Mouse (Mus musculus) forebrain, embryonic 12.5 days (tissue): Measurements from ENCODE around the gene Tspear. TPM values are rescaled to one million over a fixed set of nuclear protein-coding genes. Genes with fewer than 3 reads are reported as not detected.

Experiments
- ATAC-seq: fragments of 200-750 bp; cut with Nextera tagmentation; 2 replicates; pipeline ENCODE4 v1.8.0; 2017; ENCODE audit warnings: moderate TSS enrichment; ENCODE audit not compliant: low FRiP score
- H3K27ac ChIP-seq: fragments of 300-500 bp; sonication (generic); 2 replicates; pipeline ENCODE4 v1.5.1; 2016; ENCODE audit warnings: mild to moderate bottlenecking
- H3K27me3 ChIP-seq: fragments of 300-500 bp; sonication (generic); 2 replicates; pipeline ENCODE4 v1.6.1; 2016; ENCODE audit warnings: mild to moderate bottlenecking
- H3K36me3 ChIP-seq: fragments of 300-500 bp; sonication (generic); replicated peaks from 2 replicates; pipeline ENCODE4 v1.6.1; 2016; ENCODE audit warnings: mild to moderate bottlenecking
- H3K4me1 ChIP-seq: fragments of 300-500 bp; sonication (generic); 2 replicates; pipeline ENCODE4 v1.6.1; 2016
- H3K4me2 ChIP-seq: fragments of 300-500 bp; sonication (generic); 2 replicates; pipeline ENCODE4 v1.6.1; 2016; ENCODE audit warnings: mild to moderate bottlenecking, moderate library complexity
- H3K4me3 ChIP-seq: fragments of 300-500 bp; sonication (generic); replicated peaks from 2 replicates; pipeline ENCODE4 v1.5.1; 2016; ENCODE audit warnings: mild to moderate bottlenecking
- H3K9ac ChIP-seq: fragments of 300-500 bp; sonication (generic); 2 replicates; pipeline ENCODE4 v1.6.1; 2016; ENCODE audit warnings: mild to moderate bottlenecking
- H3K9me3 ChIP-seq: fragments of 300-500 bp; sonication (generic); 2 replicates; pipeline ENCODE4 v1.6.1; 2016
- WGBS: fragments of 180-500 bp; shearing (Covaris S2); methylation state at CpG from one replicate; pipeline ENCODE4 v1.1.7; 2016; 5-methylcytosine and 5-hydroxymethylcytosine counted together
- polyA plus RNA-seq: library from polyadenylated mRNA; unstranded; fragments of >200 nt; fragmentation: Nextera tagmentation; extraction: Ambion mirVana; gene quantifications from 2 replicates; pipeline ENCODE4 v1.2.1, GENCODE M21; 2016

Gene Tspear
- 0.46 and 0.92 TPM in 2 replicates for polyA plus RNA-seq

GRCm38 (mm10) chr10:77685895-77686664 lies at the start of gene Tspear:
Gene Tspear, plus strand, starts transcription at chr10:77686569.
- Histone ChIP-seq H3K27ac (no peak within 1 kb of the TSS), H3K4me3 (no peak within 1 kb of the TSS), H3K9ac (no peak within 1 kb of the TSS), H3K4me2 (no peak within 1 kb of the TSS), H3K27me3 (peaks cover 45% of the 10 kb centered on the region), H3K9me3 (no peaks in the 10 kb centered on the region), H3K4me1 (peaks cover 31% of the 10 kb centered on the region), H3K36me3 (no peaks in the 10 kb centered on the region)
- WGBS, result 7% methylated on average over 22 of the region's 22 CpGs
- no peak for ATAC-seq

- ATAC-seq, result no peak
- WGBS, result 91% methylated on average over 6 of the region's 6 CpGs
- Histone ChIP-seq H3K9me3 (no peaks in the 10 kb centered on the region), H3K27ac (no peak overlapping the region), H3K36me3 (peaks cover 73% of the 10 kb centered on the region), H3K4me1 (peaks cover 9% of the 10 kb centered on the region), H3K9ac (no peak overlapping the region), H3K4me2 (no peak overlapping the region), H3K27me3 (no peaks in the 10 kb centered on the region), H3K4me3 (no peak overlapping the region)
Observed at GRCm38 (mm10) chr10:77638956-77639355, 47.4 kb upstream of the Tspear start.

GRCm38 (mm10) chr10:77643160-77643559 lies 43.2 kb upstream of the Tspear start:
- peaks cover 4% of the 10 kb centered on the region; the same call in 1 of the 2 replicates for H3K4me1 ChIP-seq
- H3K27me3 ChIP-seq, result no peaks in the 10 kb centered on the region
- H3K4me3 ChIP-seq, result no peak overlapping the region
- H3K9me3 ChIP-seq, result no peaks in the 10 kb centered on the region
- ATAC-seq, result no peak
- WGBS, result 93% methylated on average over 7 of the region's 7 CpGs
- peaks cover 78% of the 10 kb centered on the region for H3K36me3 ChIP-seq
- H3K9ac ChIP-seq, result no peak overlapping the region
- H3K27ac ChIP-seq, result no peak overlapping the region
- no peak overlapping the region for H3K4me2 ChIP-seq

- Histone ChIP-seq H3K27ac (no peak overlapping the region), H3K4me1 (no peaks in the 10 kb centered on the region), H3K4me3 (no peak overlapping the region), H3K4me2 (no peak overlapping the region), H3K36me3 (peaks cover 63% of the 10 kb centered on the region), H3K9ac (no peak overlapping the region), H3K9me3 (no peaks in the 10 kb centered on the region), H3K27me3 (no peaks in the 10 kb centered on the region)
- 92% methylated on average over 5 of the region's 5 CpGs for WGBS
- ATAC-seq, result no peak
Observed at GRCm38 (mm10) chr10:77645571-77645970, 40.8 kb upstream of the Tspear start.

- H3K9ac ChIP-seq, result no peak overlapping the region
- WGBS, result 79% methylated on average over 1 of the region's 1 CpGs
- ATAC-seq, result no peak
- no peak overlapping the region for H3K4me3 ChIP-seq
- H3K4me1 ChIP-seq, result no peaks in the 10 kb centered on the region
- peaks cover 44% of the 10 kb centered on the region for H3K36me3 ChIP-seq
- H3K9me3 ChIP-seq, result no peaks in the 10 kb centered on the region
- H3K4me2 ChIP-seq, result no peak overlapping the region
- no peak overlapping the region for H3K27ac ChIP-seq
- no peaks in the 10 kb centered on the region for H3K27me3 ChIP-seq
Observed at GRCm38 (mm10) chr10:77647461-77647860, 38.9 kb upstream of the Tspear start.

- WGBS, result 88% methylated on average over 8 of the region's 8 CpGs
- Histone ChIP-seq H3K4me3 (no peak overlapping the region), H3K9me3 (no peaks in the 10 kb centered on the region), H3K4me2 (no peak overlapping the region), H3K27ac (no peak overlapping the region), H3K9ac (no peak overlapping the region), H3K27me3 (no peaks in the 10 kb centered on the region), H3K36me3 (peaks cover 41% of the 10 kb centered on the region), H3K4me1 (no peaks in the 10 kb centered on the region)
- ATAC-seq, result no peak
Observed at GRCm38 (mm10) chr10:77647901-77648300, 38.5 kb upstream of the Tspear start.

GRCm38 (mm10) chr10:77652046-77652445 lies 34.3 kb upstream of the Tspear start:
- ATAC-seq, result no peak
- Histone ChIP-seq H3K27ac (no peak overlapping the region), H3K9ac (no peak overlapping the region), H3K4me1 (no peaks in the 10 kb centered on the region), H3K9me3 (no peaks in the 10 kb centered on the region), H3K4me3 (no peak overlapping the region), H3K27me3 (no peaks in the 10 kb centered on the region), H3K4me2 (no peak overlapping the region), H3K36me3 (no peaks in the 10 kb centered on the region)
- WGBS, result 89% methylated on average over 9 of the region's 9 CpGs

- Histone ChIP-seq H3K9me3 (no peaks in the 10 kb centered on the region), H3K27me3 (no peaks in the 10 kb centered on the region), H3K9ac (no peak overlapping the region), H3K27ac (no peak overlapping the region), H3K4me3 (no peak overlapping the region), H3K4me2 (no peak overlapping the region), H3K4me1 (no peaks in the 10 kb centered on the region), H3K36me3 (no peaks in the 10 kb centered on the region)
- ATAC-seq, result no peak
- WGBS, result 81% methylated on average over 15 of the region's 15 CpGs
Observed at GRCm38 (mm10) chr10:77658286-77658994, 27.9 kb upstream of the Tspear start.

GRCm38 (mm10) chr10:77663949-77664665 lies 22.3 kb upstream of the Tspear start:
- no peak overlapping the region for H3K4me2 ChIP-seq
- no peaks in the 10 kb centered on the region for H3K36me3 ChIP-seq
- no peak overlapping the region for H3K27ac ChIP-seq
- no peak overlapping the region for H3K4me3 ChIP-seq
- H3K9me3 ChIP-seq, result no peaks in the 10 kb centered on the region
- 63% methylated on average over 43 of the region's 43 CpGs for WGBS
- ATAC-seq, result no peak
- H3K4me1 ChIP-seq, result no peaks in the 10 kb centered on the region
- no peaks in the 10 kb centered on the region for H3K27me3 ChIP-seq
- H3K9ac ChIP-seq, result no peak overlapping the region

GRCm38 (mm10) chr10:77666342-77666741 lies 20.0 kb upstream of the Tspear start:
- H3K9me3 ChIP-seq, result no peaks in the 10 kb centered on the region
- H3K4me1 ChIP-seq, result no peaks in the 10 kb centered on the region
- no peak for ATAC-seq
- H3K4me2 ChIP-seq, result no peak overlapping the region
- WGBS, result 87% methylated on average over 8 of the region's 8 CpGs
- H3K27me3 ChIP-seq, result no peaks in the 10 kb centered on the region
- no peak overlapping the region for H3K27ac ChIP-seq
- no peak overlapping the region for H3K4me3 ChIP-seq
- no peaks in the 10 kb centered on the region for H3K36me3 ChIP-seq
- no peak overlapping the region for H3K9ac ChIP-seq

- Histone ChIP-seq H3K4me1 (no peaks in the 10 kb centered on the region), H3K9ac (no peak overlapping the region), H3K4me2 (no peak overlapping the region), H3K36me3 (no peaks in the 10 kb centered on the region), H3K9me3 (no peaks in the 10 kb centered on the region), H3K27ac (no peak overlapping the region), H3K27me3 (no peaks in the 10 kb centered on the region), H3K4me3 (no peak overlapping the region)
- WGBS, result 89% methylated on average over 4 of the region's 4 CpGs
- ATAC-seq, result no peak
Observed at GRCm38 (mm10) chr10:77667402-77667801, 19.0 kb upstream of the Tspear start.

- H3K4me1 ChIP-seq, result peaks cover 9% of the 10 kb centered on the region
- H3K27ac ChIP-seq, result no peak overlapping the region
- no peaks in the 10 kb centered on the region for H3K9me3 ChIP-seq
- H3K36me3 ChIP-seq, result no peaks in the 10 kb centered on the region
- H3K27me3 ChIP-seq, result peaks cover 9% of the 10 kb centered on the region
- H3K9ac ChIP-seq, result no peak overlapping the region
- ATAC-seq, result no peak
- H3K4me2 ChIP-seq, result no peak overlapping the region
- H3K4me3 ChIP-seq, result no peak overlapping the region
- 80% methylated on average over 4 of the region's 4 CpGs for WGBS
Observed at GRCm38 (mm10) chr10:77670710-77671109, 15.7 kb upstream of the Tspear start.
